Mouse (Mus musculus): ENCODE measurements around the gene Grem2. TPM values are rescaled to one million over a fixed set of nuclear protein-coding genes. Genes with fewer than 3 reads are reported as not detected.

Grem2 gene
- polyA plus RNA-seq, 1 experiment from 2014 or later: 2.0 TPM

GRCm38 (mm10) chr1:174888684-174889405 lies 32.8 kb downstream of the Grem2 start:
- Histone ChIP-seq H3K36me3 (no peaks in the 10 kb centered on the region), H3K4me3 (no peak overlapping the region), H3K9me3 (no peaks in the 10 kb centered on the region), H3K9ac (no peak overlapping the region), H3K4me2 (no peak overlapping the region), H3K27me3 (no peaks in the 10 kb centered on the region), H3K4me1 (peaks cover 7% of the 10 kb centered on the region; the same call in 1 of the 2 replicates), H3K27ac (no peak overlapping the region)
- 69% methylated on average over 14 of the region's 14 CpGs for WGBS
- no peak for ATAC-seq (ENCODE audit: insufficient number of reproducible peaks, insufficient read depth, low FRiP score, low TSS enrichment, low read depth)

- Histone ChIP-seq H3K36me3 (no peaks in the 10 kb centered on the region), H3K27ac (no peak overlapping the region), H3K27me3 (no peaks in the 10 kb centered on the region), H3K4me2 (no peak overlapping the region), H3K9me3 (no peaks in the 10 kb centered on the region), H3K4me1 (peaks cover 7% of the 10 kb centered on the region; the same call in 1 of the 2 replicates), H3K9ac (no peak overlapping the region), H3K4me3 (no peak overlapping the region)
- 94% methylated on average over 1 of the region's 1 CpGs for WGBS
- no peak for ATAC-seq (ENCODE audit: insufficient number of reproducible peaks, insufficient read depth, low FRiP score, low TSS enrichment, low read depth)
Measured at GRCm38 (mm10) chr1:174888073-174888472, 33.5 kb downstream of the Grem2 start.

- Histone ChIP-seq H3K27ac (no peak overlapping the region), H3K27me3 (no peaks in the 10 kb centered on the region), H3K4me3 (no peak overlapping the region), H3K9ac (no peak overlapping the region), H3K9me3 (no peaks in the 10 kb centered on the region), H3K4me1 (no peaks in the 10 kb centered on the region), H3K4me2 (no peak overlapping the region), H3K36me3 (no peaks in the 10 kb centered on the region)
- no peak for ATAC-seq (ENCODE audit: insufficient number of reproducible peaks, insufficient read depth, low FRiP score, low TSS enrichment, low read depth)
- 30% methylated on average over 1 of the region's 1 CpGs for WGBS
Measured at GRCm38 (mm10) chr1:174882496-174882895, 39.1 kb downstream of the Grem2 start.

- H3K4me1 ChIP-seq: no peaks in the 10 kb centered on the region
- 63% methylated on average over 4 of the region's 4 CpGs for WGBS
- no peak overlapping the region for H3K4me2 ChIP-seq
- no peaks in the 10 kb centered on the region for H3K9me3 ChIP-seq
- no peak overlapping the region for H3K4me3 ChIP-seq
- no peaks in the 10 kb centered on the region for H3K27me3 ChIP-seq
- H3K36me3 ChIP-seq: no peaks in the 10 kb centered on the region
- H3K9ac ChIP-seq: no peak overlapping the region
- ATAC-seq (ENCODE audit: insufficient number of reproducible peaks, insufficient read depth, low FRiP score, low TSS enrichment, low read depth): no peak
- no peak overlapping the region for H3K27ac ChIP-seq
Measured at GRCm38 (mm10) chr1:174875173-174875572, 46.4 kb downstream of the Grem2 start.

GRCm38 (mm10) chr1:174860407-174861118 lies 61.1 kb downstream of the Grem2 start:
- Histone ChIP-seq H3K36me3 (no peaks in the 10 kb centered on the region), H3K9ac (no peak overlapping the region), H3K4me3 (no peak overlapping the region), H3K27me3 (no peaks in the 10 kb centered on the region), H3K9me3 (no peaks in the 10 kb centered on the region), H3K4me1 (peaks cover 5% of the 10 kb centered on the region), H3K4me2 (no peak overlapping the region), H3K27ac (no peak overlapping the region)
- WGBS: 50% methylated on average over 10 of the region's 10 CpGs
- peak; percentile 75 for ATAC-seq (ENCODE audit: insufficient number of reproducible peaks, insufficient read depth, low FRiP score, low TSS enrichment, low read depth)

- ATAC-seq (ENCODE audit: insufficient number of reproducible peaks, insufficient read depth, low FRiP score, low TSS enrichment, low read depth): no peak
- 67% methylated on average over 2 of the region's 2 CpGs for WGBS
- H3K9ac ChIP-seq: no peak overlapping the region
Measured at GRCm38 (mm10) chr1:174856188-174856587, 65.4 kb downstream of the Grem2 start.

GRCm38 (mm10) chr1:174844786-174845185 lies 76.8 kb downstream of the Grem2 start:
- ATAC-seq (ENCODE audit: insufficient number of reproducible peaks, insufficient read depth, low FRiP score, low TSS enrichment, low read depth): no peak
- Histone ChIP-seq H3K36me3 (no peaks in the 10 kb centered on the region), H3K27ac (no peak overlapping the region), H3K4me3 (no peak overlapping the region), H3K4me1 (0 out of 2 replicates have a peak, but pooled peaks cover 7% of the 10 kb centered on the region), H3K9ac (no peak overlapping the region), H3K4me2 (no peak overlapping the region), H3K9me3 (no peaks in the 10 kb centered on the region), H3K27me3 (no peaks in the 10 kb centered on the region)
- 63% methylated on average over 6 of the region's 6 CpGs for whole genome bisulfite sequencing

More at GRCm38 (mm10) chr1:174856188-174856587, 65.4 kb downstream of the Grem2 start:
- no peak overlapping the region for H3K4me3 ChIP-seq
- no peaks in the 10 kb centered on the region for H3K36me3 ChIP-seq
- no peaks in the 10 kb centered on the region for H3K27me3 ChIP-seq
- peaks cover 5% of the 10 kb centered on the region for H3K4me1 ChIP-seq
- no peak overlapping the region for H3K27ac ChIP-seq
- H3K9me3 ChIP-seq: no peaks in the 10 kb centered on the region
- H3K4me2 ChIP-seq: no peak overlapping the region

GRCm38 (mm10) chr1:174836861-174837260 lies 84.8 kb downstream of the Grem2 start:
- 95% methylated on average over 23 of the region's 23 CpGs for WGBS
- ATAC-seq (ENCODE audit: insufficient number of reproducible peaks, insufficient read depth, low FRiP score, low TSS enrichment, low read depth): no peak

GRCm38 (mm10) chr1:174826562-174826961 lies 95.1 kb downstream of the Grem2 start:
- H3K27me3 ChIP-seq: no peaks in the 10 kb centered on the region
- H3K9ac ChIP-seq: no peak overlapping the region
- H3K9me3 ChIP-seq: no peaks in the 10 kb centered on the region
- H3K36me3 ChIP-seq: no peaks in the 10 kb centered on the region
- no peak overlapping the region for H3K27ac ChIP-seq
- H3K4me1 ChIP-seq: peaks cover 10% of the 10 kb centered on the region; the same call in 1 of the 2 replicates
- no peak for ATAC-seq (ENCODE audit: insufficient number of reproducible peaks, insufficient read depth, low FRiP score, low TSS enrichment, low read depth)
- H3K4me2 ChIP-seq: no peak overlapping the region
- no peak overlapping the region for H3K4me3 ChIP-seq
- 22% methylated on average over 8 of the region's 8 CpGs for WGBS

More at GRCm38 (mm10) chr1:174836861-174837260, 84.8 kb downstream of the Grem2 start:
- peaks cover 14% of the 10 kb centered on the region for H3K36me3 ChIP-seq
- H3K4me3 ChIP-seq: no peak overlapping the region
- no peaks in the 10 kb centered on the region for H3K27me3 ChIP-seq
- H3K27ac ChIP-seq: no peak overlapping the region
- H3K4me1 ChIP-seq: peaks cover 8% of the 10 kb centered on the region; the same call in 1 of the 2 replicates
- no peaks in the 10 kb centered on the region for H3K9me3 ChIP-seq
- H3K9ac ChIP-seq: no peak overlapping the region
- no peak overlapping the region for H3K4me2 ChIP-seq

GRCm38 (mm10) chr1:174811846-174812245 lies 109.8 kb downstream of the Grem2 start:
- no peak for ATAC-seq (ENCODE audit: insufficient number of reproducible peaks, insufficient read depth, low FRiP score, low TSS enrichment, low read depth)

GRCm38 (mm10) chr1:174788617-174789016 lies 133.0 kb downstream of the Grem2 start:
- Histone ChIP-seq H3K27ac (no peak overlapping the region), H3K27me3 (no peaks in the 10 kb centered on the region), H3K4me2 (no peak overlapping the region), H3K4me1 (0 out of 2 replicates have a peak, but pooled peaks cover 7% of the 10 kb centered on the region), H3K4me3 (no peak overlapping the region), H3K9ac (no peak overlapping the region), H3K9me3 (no peaks in the 10 kb centered on the region), H3K36me3 (no peaks in the 10 kb centered on the region)
- 86% methylated on average over 2 of the region's 2 CpGs for WGBS
- no peak for ATAC-seq (ENCODE audit: insufficient number of reproducible peaks, insufficient read depth, low FRiP score, low TSS enrichment, low read depth)

More at GRCm38 (mm10) chr1:174811846-174812245, 109.8 kb downstream of the Grem2 start:
- H3K4me3 ChIP-seq: no peak overlapping the region
- H3K9me3 ChIP-seq: no peaks in the 10 kb centered on the region
- no peaks in the 10 kb centered on the region for H3K36me3 ChIP-seq
- H3K9ac ChIP-seq: no peak overlapping the region
- no peaks in the 10 kb centered on the region for H3K27me3 ChIP-seq
- H3K4me1 ChIP-seq: no peaks in the 10 kb centered on the region
- no peak overlapping the region for H3K4me2 ChIP-seq
- no peak overlapping the region for H3K27ac ChIP-seq
- WGBS: 87% methylated on average over 4 of the region's 4 CpGs

All from embryonic facial prominence, embryonic 13.5 days (tissue).